Mouse (Mus musculus) left cerebral cortex, postnatal 10 days (tissue): ENCODE measurements at regions not wholly inside any gene's neighbourhood (a gene's known extent, or its start where the extent isn't known, plus 50 kb on each side); places are given as distances from the start of the nearest gene placed in this dataset.
"Not testable (repeated sequence)": the region's sequence is repeated elsewhere in the genome, so short reads cannot be mapped to it uniquely, and the experiment has no call there.

Source experiments
- DNase-seq, 2 experiments: peaks; one replicate each; pipeline ENCODE4 v3.0.0; 2021 to 2022; ENCODE audit warnings: low spot score in 2 of 2, mixed read lengths in 1 of 2; ENCODE audit errors: extremely low spot score in 1 of 2
- intact Hi-C: fragments of 180-260 bp; cut with DNase I; formaldehyde crosslinking; loops from one replicate; pipeline ENCODE4 v1.15.1; 2025

DNA sequence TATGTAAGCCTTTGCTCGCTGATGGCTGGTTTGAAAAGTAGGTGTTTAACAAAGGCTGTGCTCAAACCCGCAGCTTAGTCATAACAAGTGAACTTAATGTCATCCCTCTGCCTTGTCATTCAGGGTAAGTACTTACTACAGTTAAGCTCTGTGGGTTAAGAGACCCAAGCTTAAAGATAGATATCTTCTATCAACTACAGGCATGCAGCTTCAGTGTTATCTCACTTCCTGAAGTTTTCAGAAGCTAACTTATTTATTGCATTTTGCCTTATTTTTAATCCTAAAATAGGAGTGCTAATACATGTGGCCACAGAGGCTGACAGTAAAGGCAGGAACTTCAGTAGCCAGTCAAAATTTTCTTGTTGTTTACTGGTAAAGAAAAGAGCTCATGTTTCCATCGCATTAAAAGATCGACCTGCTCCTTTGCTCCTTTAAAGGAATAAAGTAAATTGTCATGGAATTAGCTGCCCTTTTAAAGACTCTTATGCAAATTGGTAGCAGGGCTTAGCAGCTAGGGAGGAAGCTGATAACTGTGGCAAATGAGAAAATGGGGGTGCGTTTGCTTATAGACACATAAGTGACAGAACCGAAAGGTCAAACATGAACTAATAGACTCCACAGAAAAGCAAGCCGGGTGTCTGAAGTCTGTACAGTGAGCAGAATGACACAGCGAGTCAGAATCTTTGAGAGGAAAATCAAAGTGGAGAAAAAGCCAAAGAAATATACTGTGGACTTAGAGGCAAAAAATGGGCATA, 55.9 kb upstream of the Inpp4b start:
- no peak for DNase-seq

DNA sequence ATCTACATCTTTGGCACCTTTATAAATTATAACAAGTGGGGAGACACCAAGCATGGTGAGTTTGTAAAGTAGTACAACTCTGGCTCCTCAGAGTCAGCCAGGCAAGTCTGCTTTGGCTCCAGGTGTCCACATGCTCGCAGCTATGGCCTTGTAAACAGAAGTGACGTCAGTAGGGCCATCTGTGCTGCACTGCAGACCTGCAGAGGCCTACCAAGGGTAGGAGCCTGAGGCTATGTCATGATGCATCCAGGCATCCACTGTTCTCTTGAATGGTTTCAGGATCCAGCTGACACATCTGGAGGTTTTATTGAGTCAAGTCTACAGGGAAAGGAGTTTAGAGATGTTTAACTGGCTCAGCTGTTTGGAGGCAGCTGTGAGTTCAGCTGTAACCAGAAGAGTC, 82.3 kb upstream of the Inpp4b start:
- DNase-seq, result no peak
- intact Hi-C loops, result no loop called here

More for the DNA sequence above, 55.9 kb upstream of the Inpp4b start:
- intact Hi-C loops, result no loop called here

DNA sequence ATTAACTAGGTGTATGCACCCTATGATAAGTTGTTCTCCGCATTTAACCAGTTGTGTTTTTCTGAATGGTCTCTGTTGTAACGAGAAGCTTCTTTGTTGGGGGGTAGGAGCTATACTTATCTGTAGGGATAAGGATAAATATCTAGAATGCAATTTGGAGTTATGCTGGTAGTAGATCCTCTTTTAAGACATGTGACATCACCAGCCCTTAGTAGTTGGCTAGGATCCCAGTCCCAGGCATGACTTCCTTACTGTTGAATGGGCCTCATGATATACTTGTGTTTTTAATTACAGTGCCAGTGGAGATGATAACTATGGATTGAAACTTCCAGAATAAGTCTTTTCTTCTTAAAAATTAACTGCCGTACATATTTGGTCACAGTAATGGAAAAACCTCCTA, 118.5 kb upstream of the Inpp4b start:
- intact Hi-C loops, result no loop called here
- no peak for DNase-seq

DNA sequence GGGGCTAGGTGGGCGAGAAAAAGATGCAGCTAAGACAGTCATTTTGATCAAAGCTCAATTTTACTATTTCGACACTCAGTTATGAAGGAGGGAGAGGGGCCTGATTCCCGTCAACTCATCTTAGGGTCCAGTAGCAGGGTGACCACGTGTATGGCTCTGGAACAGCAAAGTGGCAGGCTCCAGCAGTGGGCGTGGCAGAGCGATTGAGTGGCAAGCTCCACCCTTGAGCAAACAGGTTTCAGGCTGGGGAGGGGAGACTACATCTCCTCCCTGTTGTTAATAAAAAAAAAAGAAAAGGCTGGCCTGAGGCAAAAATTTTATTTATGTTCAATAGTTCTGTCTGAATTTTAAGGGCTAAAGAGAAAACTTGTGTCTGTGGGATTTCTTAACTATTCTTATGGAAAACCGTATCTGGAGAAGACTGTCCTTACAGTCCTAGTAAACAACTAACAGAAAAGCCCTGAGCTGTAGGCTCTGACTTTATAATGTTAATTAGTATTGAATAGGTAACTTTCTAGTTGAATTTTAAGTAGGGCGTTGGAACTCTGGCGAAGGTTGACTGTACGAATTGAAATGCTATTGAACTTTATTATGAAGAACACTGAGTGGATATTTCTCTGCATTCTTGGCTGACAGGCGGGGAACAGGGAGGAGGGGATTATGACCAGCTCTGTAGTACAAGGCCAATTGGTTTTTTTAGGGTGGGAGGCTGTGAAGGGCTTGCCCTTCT, 155.1 kb upstream of the Inpp4b start:
- intact Hi-C loops, DNase-seq: not testable (repeated sequence)

DNA sequence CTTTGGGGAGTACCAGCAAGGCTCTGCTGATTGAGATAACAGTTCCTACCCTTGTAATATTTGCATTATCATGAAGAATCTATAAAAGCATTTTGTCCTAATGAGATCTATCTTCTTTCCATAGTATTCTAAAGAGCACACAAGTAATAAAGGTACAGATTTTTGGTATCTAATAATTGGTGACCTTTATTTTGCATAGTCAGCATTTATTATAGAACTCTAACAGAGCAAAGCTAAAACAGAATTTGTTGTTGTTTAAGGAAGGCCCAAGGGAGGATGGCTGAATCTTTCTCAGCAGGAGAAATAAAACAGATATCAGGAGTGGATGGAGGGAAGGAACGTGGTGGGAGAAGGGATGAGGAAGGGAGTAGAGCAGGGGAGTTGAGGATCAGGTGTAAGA, 160.8 kb upstream of the Usp38 start:
- intact Hi-C loops, result no loop called here
- no peak for DNase-seq

DNA sequence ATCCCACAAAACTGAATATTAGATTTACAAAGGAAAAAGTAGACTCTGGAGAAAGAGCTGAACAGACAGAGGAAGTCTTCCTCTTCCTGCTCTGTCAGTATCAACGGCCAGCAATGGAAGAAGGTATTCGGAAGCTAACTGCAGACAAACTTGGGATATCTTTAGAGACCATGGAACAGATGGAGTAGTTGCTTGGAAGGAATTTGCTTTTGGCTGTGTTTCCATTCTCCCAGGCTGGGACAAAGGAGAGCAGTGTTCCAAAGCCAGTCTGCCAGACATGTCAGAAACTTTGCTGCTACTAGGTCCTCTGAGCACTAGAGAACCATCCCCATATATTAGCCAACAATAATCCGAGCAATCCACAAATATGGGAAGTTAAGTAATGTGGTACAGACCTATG, 132.5 kb upstream of the Usp38 start:
- peak in 1 of 2 experiments; percentile 44 for DNase-seq
- intact Hi-C loops, result no loop called here

DNA sequence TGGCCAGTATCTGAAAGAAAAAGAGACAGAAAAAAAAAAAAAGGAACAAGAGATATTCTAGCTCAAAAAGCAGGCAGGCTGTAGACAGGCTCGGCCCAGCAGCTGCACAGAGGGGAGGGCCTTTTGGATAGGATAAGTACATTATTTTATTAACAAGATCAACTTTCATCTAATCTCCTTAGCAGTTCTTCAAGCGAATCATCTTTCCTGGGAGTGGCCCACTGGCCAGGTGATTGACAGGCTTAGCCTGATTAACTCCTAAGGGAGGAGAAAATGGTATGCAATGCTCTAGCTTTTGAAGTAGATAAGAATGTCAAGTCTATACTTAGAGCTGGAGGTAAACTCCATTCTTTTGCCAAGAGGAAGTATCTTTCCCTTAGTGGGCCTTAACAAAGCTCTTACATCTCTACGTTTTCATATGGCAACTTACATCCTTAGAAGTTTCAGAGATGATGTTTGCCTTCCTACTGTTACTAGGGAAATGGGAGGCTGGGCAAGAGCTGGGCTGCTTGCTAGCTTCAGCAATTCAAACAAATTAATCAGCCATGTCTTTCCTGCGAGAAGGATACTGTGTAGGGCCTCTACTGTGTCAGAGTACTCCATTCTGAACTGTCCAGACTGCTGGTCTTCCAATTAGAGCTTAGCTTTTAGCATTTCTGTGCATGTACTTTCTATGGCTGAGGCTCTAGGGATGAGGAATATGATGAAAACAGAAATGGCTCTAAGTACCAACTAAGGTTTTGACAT, 92.2 kb upstream of the Usp38 start:
- DNase-seq, result no peak
- intact Hi-C loops, result no loop called here

DNA sequence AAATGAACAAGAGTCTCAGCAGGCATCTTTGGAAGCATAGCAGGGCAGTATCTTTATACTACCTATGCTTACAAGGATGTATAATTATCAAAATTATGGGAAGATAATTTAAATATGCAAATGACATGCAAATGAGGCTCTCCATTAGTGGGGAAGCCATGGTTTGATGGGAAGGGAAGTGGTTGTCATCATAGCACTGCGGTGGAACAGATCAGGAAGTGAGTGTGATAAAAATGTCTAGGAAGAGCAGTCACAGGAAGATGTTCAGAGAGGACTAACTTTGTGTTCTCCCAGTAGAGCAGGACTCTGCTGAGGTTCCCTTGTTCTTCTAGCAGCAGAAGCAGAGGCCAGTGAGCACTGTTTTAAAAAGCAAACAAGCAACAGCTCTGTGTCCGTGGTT, 84.2 kb upstream of the Usp38 start:
- intact Hi-C loops, result no loop called here
- DNase-seq, result no peak

DNA sequence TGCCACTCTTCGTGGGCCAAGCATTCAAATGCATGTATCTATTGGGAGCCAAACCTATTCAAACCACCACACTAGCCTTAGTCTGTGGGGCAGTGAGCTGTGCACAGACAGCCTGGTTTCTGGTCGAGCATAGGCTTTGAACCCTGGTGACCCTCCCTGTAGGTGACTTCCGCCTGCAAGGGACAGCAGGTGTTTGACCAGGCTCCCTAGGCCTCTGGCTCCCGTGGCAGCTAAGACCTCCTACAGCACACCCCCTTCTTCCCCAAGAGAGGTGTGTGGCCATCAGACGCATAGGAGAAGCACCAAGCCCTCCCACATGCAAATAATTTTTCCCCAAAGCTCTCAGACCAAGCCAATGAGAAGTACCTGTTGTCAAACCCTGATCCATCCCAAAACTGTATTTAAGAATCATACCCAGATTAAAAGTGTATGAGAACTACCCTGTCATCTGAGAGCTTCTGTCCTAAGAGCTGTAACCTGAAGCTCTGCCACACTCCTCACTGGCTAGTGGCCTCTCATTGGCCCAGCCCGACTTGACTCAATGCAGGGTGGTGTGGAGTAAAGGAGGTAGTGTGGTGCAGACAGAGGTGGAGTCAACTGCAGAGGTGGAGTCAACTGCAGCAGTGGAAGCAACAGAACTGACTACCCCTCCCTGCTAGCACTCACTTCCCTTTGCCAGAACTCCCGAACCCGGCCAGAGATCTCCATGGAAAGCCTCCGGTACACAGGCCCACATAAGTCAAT, 82.5 kb upstream of the Usp38 start:
- no peak for DNase-seq
- intact Hi-C loops, result no loop called here

DNA sequence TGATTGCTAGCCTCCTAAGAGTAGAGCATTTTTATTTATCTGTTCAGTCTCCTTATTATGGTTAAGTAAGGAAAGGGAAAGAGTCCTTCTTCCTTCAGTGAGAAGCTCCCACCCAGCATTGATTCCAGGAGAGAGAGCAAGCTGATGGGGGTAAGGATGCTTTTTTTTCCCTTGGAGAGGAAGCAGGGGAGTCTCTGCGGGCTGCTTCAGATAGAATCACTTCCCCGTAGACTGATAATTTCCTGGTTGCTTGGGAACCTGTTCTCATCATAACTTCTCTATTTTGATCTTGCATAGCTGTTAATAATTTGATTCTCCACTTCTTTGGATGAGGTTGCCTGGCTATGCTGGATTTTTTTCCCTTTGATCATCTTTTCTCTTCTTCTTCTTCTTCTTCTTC, 80.5 kb upstream of the Usp38 start:
- DNase-seq, result no peak
- intact Hi-C loops, result no loop called here

DNA sequence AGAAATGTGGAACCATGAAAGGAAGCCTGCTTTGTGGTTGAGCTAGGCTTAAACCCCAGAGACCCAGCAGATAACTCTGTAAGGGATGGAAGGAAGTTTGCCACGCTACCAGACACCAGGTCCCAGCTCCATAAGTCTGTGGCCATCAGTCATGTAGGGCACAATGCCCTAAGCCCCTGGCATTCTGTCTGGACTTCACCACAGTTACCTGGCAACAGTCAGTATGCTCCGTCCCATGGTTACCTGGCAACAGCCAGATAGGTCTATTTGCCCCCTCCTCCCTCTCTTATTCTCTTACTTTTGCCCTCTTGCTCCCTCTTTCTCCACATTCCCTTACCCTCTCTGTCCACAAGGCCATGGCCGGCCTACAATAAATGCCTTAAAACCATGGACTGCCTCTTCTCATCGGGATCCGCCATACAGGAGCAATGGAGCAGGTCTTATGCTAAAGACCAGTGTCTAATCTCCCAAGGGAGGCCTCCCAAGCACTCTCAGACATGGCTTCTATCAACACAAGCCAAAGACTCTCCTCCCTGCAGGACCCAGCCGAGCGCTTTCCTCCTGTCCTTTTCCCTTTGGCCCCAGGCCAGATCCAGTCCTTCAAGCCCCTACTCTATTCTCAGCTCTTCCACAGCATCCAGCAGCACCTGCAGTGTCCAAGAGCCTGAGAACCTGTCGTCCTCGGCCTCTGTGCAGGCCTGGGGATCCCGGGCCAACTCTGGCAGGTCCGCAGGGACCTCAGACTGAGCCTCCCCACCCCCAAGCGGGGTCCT, 66.3 kb upstream of the Usp38 start:
- intact Hi-C loops, result no loop called here
- DNase-seq, result peak in 1 of 2 experiments; percentile 31

DNA sequence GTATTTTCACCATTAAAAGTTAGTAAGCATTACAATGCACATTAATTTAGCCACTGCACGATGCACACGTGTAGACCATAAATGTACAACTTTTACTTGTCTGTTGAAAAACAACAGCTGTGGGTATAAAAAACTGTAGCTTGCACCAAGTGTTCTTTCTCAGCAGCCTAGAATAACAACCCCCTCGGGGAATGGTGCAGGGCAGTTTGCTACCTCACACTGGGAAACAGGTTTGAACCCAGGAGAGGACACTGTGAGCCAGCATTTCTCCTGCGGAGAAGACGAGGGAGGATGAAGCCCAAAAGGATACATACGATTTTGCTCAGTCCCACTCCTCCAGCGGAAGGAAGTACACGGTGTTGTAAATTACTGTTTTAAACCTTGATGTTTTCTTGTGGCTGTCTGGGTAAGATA, 65.2 kb upstream of the Usp38 start:
- DNase-seq, result no peak
- intact Hi-C loops, result no loop called here

DNA sequence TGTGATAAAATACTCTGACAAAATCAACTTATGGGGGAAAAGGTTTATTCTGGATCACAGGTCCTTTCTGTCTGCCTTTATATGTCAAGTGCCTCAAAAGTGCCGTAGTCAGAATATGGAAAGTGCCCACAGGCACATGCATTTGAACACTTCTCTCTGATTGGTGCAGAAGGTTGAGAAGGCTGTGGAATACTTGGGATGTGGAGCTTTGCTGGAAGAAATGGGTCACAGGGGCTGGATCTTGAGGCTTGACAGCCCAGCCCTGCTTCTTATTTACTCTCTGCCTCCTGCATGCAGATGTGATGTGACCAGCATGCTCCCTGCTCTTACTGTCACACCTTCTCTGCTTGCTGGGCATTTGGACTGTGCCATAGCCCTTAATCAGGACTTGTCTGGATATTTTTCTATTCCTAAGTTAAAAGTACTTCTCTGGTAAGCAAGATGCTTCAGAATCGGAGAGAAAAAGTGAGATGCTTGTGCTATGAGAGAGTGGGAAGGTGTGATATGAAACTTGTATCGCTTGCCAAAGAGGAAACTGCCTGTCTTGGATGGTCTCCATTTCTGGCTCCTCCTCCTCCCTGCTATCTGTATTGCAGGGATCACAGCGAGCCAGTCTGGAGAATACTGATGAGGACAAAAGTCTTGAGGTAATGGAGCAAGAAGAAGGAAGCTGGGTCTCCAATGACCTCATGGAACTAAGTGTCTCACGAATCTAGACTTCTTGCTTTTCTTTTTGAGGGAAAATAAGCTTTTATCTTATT, 54.5 kb upstream of the Usp38 start:
- DNase-seq, result no peak
- intact Hi-C loops, result loop anchor here (10.0 kb wide), 2 partner anchors 276 to 1776 kb away; partner anchors contain the start of gene Inpp4b

DNA sequence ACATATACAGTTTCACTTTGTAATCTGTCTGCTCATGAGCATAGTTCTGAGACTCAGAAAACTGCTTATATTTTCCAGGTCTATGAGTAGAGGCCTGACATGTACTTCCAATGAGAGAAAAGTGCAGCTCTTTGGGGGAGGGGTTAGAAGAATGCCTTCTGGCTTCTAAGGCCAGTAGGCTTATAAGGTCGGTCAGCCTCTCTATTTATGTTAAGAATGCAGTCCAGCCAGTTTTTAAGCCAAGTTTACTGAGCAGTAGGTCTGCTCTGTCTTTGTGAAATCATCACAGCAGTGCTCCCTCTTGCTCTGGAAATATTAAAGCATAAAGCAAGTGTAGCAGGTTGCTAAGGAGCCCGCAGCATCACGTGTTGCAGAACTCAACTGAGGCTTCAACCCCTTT, 53.8 kb upstream of the Usp38 start:
- no peak for DNase-seq
- intact Hi-C loops, result loop anchor here (10.0 kb wide), 2 partner anchors 276 to 1776 kb away; partner anchors contain the start of gene Inpp4b

DNA sequence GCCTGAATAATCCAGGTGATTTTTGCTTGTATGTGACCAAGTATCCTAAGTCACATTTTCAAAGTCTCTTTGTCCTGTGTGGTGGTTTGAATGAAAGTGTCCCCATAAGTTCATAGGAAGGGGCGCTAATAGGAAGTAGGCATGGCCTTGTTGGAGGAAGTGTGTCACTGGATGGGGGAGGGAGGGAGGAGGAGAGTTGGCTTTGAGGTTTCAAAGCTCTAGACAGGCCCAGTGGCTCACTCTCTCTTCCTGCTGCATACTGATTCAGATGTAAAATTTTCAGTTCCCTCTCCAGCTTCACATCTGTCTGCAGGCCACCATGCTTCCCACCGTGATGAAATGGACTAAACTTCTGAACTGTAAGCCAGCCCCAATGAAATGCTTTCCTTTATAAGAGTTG, 52.0 kb upstream of the Usp38 start:
- DNase-seq, result no peak
- intact Hi-C loops, result loop anchor here (10.0 kb wide), 2 partner anchors 278 to 1778 kb away; partner anchors contain the start of gene Inpp4b
